Mouse (Mus musculus) neutrophil, adult 5-6 weeks (primary cell): ENCODE data around the gene Ap3m1. TPM values are rescaled to one million over a fixed set of nuclear protein-coding genes. Genes with fewer than 3 reads are reported as not detected.

Experiments used
- total RNA-seq: library from RNA; stranded (forward); fragments of 200-1000 nt; gene quantifications from 2 replicates; pipeline ENCODE4 v1.2.3, GENCODE M21; 2017

Gene Ap3m1
- total RNA-seq, 1 experiment from 2014 or later, result 77.5 TPM

Other genes starting within 250 kb of the Ap3m1 start
- gene Plau, start 215.8 kb downstream of the Ap3m1 start, total RNA-seq, result 0.12 and 0.81 TPM in 2 replicates
- 30.0 and 39.3 TPM in 2 replicates for gene Vcl, start 123.1 kb downstream of the Ap3m1 start, total RNA-seq
- gene Adk, start 66 bp upstream of the Ap3m1 start, total RNA-seq, result 7.4 and 15.1 TPM in 2 replicates